Mouse (Mus musculus): ENCODE measurements around the gene Kdelr2. TPM values are rescaled to one million over a fixed set of nuclear protein-coding genes. Genes with fewer than 3 reads are reported as not detected.

The Kdelr2 gene
- total RNA-seq, 2 experiments from 2014 or later = 37.4 to 39.9 TPM

DNA sequence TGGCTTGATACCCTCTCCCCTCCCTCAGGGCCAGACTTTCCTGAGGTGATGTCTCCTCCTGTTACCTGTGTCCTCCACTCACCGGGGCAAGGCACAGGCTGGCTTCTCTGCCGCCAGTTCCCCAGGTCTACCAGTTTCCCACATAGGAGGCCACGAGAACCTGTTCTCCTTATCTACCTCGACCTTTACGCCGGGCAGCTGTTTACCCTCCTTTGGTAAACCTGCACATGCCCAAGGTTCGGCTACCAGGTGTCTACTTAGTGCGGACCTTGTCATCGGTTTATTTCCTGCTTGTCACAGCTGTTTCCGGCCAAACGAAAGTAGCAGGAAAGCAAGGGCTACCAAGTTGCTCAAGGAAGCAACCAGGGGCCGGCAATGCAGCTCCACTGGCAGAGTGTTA is 3.1 kb upstream of the Kdelr2 start:
- no peak for DNase-seq (ENCODE audit: low spot score in 2 of 2)

DNA sequence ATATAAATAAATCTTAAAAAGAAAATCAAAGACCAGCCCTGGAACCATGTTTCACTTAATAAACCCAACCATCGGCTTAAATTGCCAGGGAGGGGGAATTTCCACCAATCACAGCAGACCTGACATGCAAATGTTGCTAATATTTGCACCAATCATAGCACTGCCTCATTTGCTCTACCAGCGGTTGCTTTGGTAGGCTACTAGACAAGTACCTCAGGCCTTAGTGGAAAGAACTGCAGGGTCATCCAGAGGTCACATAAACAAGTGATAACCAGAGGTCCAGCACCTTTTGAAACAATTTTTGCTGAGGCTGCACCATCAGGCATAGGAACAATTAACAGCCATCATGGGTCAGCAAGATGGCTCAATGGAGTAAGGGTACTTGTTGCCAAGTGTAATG is 2.1 kb upstream of the Kdelr2 start:
- DNase-seq (ENCODE audit: low spot score in 2 of 2) = no peak

DNA sequence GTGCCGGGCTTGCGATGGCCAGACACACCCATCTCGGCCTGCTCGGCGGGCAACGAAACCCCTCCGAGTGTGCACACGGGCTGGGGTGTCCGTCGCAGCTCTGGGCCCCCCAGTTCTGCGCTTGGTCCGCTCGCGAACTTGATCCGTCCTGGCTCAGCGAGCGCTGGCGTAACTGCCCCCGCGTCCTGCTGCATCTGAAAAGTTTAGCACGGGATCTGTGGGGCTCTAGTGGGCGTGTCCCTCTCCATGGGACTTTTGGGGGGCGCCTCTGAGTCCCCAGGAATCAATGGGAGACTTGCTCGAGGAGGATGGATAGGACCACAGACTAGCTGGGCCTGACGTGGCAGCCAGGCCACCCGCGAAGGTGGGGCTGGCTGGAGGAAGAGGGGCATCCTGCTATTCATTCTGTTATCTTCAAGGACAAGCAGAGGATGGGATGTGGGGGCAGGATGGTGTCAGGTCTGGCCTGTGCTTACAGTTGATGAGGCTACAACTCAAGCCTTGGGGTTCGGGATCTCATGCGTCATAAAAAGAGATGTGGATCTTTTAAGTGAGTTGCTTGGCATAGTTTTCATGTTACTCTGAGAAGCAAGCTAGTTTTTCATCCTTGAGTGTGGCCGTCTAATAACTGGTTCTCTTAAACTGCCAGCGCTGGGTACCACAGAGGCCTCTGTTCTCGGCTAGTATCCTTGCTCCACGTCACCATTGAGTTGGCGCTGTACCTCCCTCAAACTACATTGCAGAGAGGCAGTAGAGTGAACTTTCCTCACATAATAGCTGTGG is 701 bp downstream of the Kdelr2 start:
- DNase-seq (ENCODE audit: low spot score in 2 of 2) = no peak

DNA sequence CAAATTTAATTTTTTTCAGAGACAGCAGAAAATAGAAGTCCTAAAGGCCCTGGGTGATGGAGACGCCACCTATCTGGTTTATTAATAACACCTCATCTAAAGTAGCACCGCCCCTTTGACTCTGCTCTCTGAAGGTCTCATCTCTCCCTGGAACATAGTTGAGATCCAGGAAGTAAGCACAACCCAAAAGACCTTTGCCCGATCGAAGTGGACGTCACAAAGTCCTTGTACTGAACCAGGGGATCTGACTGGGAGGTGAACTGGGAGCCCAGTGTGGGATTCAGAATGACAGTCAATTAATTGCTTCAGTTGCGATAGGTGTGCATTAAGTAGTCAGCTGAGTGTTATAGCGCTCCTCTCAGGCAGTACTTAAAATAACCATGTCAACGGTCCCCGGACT is 1.6 kb downstream of the Kdelr2 start:
- DNase-seq (ENCODE audit: low spot score in 2 of 2) = no peak

DNA sequence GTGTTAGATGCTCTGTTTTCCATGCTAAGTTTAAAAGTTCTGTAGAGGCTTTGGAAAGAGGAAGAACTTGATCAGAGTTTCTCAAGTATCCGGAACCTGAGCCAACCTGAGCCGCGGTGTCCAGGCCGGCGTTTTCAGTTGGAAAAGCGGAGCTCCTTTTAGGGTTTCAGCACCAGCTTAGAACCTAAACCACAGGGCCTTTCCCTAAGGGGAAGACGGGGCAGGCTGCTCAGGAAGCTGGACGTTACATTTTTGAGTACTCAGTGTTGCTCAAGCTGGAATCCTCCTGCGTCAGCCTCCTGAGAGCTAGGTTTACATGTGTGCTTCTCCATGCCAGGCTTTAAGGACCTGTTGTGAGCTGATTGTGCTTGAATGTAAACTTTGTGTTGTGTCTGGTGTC is 2.9 kb downstream of the Kdelr2 start:
- DNase-seq (ENCODE audit: low spot score in 2 of 2) = no peak

DNA sequence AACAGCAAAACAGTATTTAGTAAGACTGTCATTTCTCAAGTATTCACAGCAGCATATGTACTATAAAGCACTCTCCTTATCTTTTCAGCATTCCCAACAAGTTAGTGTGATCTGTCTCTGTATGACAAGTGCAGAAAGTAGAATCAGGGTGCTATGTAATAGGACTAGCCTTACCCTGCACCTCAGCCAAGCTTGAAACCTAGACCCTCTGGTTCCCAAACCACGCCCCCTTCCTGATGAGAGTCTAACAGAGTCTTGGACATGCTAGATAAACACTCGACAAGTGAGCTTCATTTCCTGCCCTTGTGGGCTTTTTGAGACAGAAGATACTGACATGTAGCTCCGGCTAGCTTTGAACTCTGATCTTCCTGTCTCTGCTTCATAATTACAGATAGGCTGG is 5.6 kb downstream of the Kdelr2 start:
- DNase-seq (ENCODE audit: low spot score in 2 of 2) = no peak

DNA sequence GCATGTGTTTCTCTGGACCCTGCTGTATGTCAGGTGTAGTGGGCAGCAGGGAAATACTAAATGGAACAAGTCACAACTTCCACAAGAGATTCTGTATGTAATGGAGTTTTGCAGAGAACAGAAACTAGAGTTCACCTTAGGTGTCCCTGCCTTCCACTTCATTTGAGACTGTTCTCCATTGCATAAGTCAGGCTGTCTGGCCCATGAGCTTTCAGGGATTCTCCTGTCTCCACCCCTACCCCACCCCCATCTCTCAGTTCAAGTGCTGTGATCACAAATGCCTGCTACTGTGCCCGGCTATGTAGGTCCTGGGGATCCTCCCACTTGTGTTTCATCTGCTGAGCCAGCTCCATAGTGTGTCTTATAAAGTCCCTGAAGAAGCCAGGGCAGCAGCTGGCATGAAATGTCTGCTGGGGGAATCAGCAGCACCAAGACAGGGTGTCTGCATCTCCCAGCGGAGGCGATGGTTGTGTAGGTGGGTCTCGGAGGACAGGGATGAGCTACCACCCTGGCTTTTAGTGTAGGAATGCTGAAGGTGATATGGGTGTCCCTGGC is 7.3 kb downstream of the Kdelr2 start:
- peak; percentile 13 to 59 for DNase-seq (ENCODE audit: low spot score in 2 of 2)

DNA sequence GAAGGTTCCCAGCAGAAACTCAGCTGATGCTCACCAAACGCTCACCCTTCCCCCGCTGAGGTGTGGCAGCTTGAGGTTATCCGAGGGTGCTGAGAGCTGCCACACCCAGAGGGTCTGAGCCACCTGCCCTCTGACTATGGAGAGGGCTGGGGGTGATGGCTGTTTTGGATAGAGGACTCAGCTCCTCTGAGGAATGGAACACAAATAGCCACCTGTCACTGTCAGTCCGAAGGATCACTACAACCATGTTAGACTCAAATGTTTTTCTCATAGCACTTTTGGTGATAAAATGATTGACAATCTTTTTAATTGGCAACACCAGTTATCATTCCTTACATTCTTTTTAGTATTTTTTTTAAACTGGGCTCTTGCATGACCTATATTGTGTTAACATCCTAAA is 17.8 kb downstream of the Kdelr2 start:
- DNase-seq (ENCODE audit: low spot score in 2 of 2) = no peak

DNA sequence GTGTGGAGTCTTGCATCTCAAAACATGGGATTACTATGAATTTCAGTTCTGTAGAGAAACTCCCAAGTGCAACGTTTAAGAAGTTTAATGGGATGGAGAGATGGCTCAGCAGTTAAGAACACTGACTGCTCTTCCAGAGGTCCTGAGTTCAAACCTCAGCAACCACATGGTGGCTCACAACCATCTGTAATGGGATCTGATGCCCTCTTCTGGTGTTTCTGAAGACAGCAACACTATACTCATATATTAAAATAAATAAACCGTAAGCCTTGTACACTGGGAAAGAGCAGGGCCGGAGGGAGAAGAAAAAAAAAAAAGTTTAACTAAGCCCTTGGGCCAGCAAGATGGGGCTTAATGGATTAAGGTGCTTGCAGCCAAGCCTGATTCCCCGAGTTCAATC is 19.4 kb downstream of the Kdelr2 start:
- no peak for DNase-seq (ENCODE audit: low spot score in 2 of 2)

DNA sequence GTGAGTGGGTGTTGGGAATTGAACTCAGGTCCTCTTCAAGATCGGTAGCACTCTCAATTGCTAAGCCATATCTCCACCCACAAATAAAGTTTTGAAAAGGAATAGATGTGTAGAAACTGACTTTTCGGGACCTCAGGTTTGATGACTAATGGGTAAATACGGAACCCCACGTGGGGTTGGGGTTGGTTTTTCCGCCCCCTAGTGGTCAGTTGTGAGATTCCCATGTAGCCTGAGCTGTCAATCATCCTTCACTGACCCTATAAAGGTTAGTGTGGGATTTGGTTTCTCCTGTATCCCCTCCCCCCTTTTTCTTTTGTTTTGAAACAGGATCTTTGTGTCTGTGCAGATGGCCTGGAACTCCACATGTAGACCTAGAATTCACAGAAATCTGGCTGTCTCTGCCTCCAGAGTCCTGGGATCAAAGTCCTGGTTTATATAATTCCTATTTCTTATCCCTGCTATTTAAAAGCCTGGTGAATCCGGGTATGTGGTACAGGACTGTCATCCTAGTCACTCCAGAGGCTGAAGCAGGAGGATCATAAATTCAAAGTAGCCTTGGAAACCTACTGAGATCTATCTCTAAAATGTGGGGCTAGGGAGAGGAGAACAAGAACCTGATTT is 20.4 kb downstream of the Kdelr2 start:
- DNase-seq (ENCODE audit: low spot score in 2 of 2) = peak; percentile 20 to 54

DNA sequence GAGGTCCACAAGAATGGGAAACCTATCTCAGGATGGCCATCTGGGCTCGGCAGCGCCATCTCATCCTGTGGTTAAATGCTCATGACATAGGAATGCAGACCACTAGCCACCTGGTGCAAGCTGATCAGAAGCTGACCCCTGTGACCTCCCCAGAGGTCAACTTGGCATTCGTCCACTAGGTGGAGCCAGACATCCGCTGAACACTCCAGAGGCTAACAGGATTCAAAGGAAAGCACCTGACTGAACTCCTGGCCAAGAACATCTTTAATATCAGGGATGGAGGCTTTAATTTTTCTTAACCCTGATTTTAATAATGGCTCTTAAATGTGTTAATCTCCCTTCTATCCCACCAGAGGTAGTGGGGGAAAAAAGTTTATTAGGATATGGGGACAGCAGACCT is 30.8 kb downstream of the Kdelr2 start:
- DNase-seq (ENCODE audit: low spot score in 2 of 2) = peak; percentile 31 to 63

DNA sequence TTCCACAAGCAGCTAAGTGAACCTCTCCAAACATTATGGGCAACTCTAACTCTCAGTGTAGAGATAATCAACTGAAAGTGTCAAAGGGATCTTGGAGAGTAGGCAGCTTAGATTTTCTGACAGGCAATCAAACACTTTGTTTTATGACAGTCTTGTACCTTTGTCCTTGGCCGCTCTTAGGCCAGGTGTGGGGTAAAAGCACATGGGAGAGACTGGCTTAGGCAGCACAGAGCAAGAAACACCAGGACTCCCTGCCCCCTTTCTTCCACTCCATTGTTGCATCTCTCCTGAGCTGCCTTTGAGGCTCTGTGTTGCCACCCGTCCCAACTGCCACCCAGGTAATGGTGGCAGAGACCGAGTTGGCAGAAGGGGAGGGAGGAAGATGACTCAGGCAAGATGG is 37.7 kb downstream of the Kdelr2 start:
- DNase-seq (ENCODE audit: low spot score in 2 of 2) = no peak

DNA sequence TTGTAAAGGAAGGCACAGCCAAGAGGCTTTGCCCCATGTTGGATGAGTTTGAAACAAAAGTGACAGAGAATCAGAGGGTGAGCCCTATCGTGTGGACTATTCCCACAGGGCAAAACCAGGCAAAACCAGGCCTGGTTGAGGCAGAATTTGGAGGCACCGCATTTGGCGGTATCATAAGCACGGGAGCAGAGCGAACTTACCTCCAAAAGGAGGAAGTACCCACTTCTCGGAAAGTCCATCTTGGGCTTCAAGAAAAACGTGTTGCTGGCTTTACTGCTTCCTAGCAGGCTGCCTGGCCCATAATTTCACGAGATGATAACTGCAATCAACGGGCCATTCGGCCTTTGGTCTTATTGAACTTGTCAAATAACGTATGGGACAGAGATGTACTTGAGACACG is 38.1 kb downstream of the Kdelr2 start:
- no peak for DNase-seq (ENCODE audit: low spot score in 2 of 2)

DNA sequence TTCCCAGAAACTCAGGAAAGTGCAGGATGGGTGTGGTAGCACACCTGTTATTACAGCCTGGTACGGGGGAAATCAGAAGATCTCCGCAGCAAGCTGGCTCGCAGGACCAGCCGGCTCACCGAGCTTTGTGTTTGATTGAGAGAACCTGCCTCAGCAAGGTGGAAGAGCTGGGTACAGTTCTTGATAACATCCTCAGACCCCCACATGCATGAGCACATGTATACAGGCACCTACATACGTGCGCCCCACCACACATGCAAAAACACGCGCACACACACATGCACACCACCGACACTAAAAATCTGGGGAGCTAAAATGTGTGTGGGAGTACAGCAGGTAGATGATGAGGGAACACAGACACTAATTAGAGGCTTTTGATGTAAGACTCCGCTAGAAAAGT is 60.0 kb downstream of the Kdelr2 start:
- DNase-seq (ENCODE audit: low spot score in 2 of 2) = no peak

DNA sequence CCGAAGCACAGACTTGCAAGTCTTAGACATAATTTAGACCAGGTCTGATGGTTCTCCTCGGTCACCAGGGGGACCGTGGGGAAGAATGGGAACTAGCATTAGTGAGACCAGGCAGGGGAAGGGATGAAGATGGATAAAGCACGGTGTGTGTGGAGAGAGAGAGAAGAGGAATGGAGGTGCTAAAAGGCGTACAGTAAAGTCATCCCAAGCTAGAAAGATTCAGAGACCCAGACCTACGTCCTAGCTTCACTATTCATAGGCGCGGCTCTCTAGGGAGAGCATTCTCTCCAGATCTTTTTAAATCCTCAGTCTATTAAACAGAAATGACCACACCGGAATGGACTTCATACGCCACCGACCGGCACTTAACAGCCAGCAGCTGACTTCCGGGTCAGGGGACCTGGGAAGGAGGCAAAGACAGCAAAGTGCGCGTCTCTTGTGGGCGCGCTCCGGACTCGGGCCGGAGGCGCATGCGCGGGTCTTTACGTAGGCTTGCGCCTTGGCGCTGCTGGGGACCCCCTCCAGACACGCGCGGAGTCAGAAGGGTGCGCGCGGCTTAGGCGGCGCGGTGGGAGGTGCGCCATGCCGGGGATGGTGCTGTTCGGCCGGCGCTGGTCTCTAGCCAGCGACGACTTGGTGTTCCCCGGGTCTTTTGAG is 60.6 kb downstream of the Kdelr2 start, which contains the start of gene Daglb:
TSS of gene Daglb (plus strand) at position 485 of the 657 bp plus-strand sequence.
- peak; percentile 90 to 92 for DNase-seq (ENCODE audit: low spot score in 2 of 2)

DNA sequence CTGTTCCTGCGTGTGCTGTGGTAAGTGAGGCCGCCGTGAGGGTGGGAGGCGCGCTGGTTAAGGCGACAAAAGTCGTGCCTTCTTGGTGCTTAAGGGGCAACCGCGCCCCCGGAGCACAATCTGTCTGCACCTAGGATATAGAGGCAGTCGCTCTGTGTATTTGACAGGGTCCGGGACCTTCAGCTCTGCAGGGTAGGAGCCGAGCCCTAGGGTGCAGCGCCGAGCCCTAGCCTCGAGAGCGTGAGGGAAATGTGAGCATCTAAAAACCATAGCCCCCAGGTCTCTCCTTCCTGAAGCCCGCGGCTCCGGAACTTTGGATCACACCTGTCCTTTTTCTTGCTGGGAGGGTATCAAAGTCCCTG is 61.1 kb downstream of the Kdelr2 start:
- no peak for DNase-seq (ENCODE audit: low spot score in 2 of 2)

DNA sequence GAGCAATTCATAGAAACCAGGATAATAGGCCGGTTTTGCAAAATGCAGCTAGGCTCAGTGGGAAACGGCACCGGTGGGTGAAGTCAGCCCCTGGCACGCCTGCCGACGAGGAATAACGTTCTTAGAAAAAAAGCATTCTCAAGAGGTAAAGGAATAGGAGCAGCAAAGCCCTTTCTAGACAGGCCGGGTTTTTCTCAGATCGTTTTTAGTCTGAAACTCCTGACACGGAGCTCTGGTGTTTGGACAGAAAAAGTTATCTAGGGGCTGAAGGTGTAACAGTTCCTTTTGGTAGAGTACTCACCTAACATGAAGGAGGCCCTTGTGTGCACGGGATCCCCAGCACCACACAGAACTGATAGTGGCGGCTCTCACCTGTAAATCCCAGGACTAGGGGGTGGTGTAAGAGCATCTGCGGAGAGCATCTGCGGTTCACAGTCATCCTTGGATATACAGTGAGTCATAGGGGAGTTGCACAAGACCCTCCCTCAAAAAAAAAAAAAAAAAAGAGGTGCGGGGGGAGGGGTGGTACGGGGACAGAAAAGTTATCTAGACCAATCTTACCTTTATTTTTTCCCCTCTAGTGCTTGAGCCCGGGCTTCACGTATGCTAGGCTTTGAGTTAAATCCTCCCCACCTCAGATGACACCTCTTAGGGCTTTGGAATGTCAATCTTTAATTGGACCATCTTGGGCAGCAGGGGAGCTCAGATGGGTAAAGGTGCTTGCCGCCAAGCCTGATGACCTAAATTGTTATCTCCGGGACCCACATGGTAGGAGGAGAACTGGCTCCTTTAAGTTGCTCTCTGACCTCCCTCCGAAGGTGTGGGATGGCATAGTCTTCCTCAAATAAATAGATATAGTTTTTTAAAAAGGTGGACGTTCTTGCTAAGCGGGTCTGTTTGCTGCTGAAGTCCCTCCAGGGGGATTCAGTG is 61.8 kb downstream of the Kdelr2 start:
- no peak for DNase-seq (ENCODE audit: low spot score in 2 of 2)

DNA sequence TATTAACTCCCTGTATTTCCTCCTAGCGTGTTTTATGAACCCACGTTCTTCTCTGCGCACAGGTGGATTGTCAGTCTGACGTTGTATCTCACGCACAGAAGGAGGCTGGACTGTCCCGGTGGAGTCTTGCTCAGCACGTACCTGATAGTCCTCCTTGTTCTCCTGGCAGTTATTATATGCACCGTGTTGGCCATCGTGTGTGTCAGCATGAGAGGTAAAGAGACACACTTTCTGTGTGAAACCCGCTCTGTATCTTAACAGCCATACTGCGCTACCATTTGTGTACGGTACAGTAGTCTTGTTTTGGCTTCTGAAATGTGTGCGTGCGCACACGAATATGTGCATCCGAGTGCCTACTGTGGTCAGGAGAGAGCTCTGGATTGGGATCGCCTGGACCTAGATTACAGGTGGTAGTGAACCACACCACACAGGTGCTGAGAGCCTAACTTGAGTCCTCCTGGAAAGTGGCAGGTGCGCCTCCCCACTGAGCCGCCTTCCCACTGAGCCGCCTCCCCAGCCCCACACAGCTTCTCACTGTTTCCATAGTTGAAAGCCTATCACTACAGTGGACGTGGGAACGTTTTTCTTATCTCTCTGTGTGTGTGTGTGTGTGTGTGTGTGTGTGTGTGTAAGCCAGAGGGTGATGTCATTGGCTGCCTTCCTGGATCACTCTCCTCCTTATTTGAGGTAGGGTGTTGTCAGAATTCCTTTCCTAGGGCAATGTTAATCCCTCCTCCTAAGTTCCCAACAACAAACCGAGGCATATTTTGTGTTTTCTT is 63.4 kb downstream of the Kdelr2 start:
- DNase-seq (ENCODE audit: low spot score in 2 of 2) = no peak

DNA sequence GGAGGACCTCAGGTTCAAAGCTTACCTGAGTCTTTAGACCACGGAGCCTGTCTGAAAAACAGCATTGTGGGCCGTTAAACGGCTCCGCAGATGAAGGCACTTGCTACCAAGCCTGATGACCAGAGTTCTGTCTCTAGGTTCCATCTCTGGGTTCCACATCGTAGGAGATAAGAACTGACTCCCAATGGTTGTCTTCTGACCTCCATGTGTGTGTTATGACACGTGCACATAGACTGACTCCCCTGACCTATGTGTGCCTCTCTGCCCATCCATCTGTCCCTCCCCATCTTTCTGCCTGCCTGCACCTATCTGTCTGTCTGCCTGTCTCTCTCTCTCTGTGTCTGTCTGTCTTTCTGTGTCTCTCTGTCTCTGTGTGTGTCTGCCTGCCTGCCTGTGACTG is 64.3 kb downstream of the Kdelr2 start:
- DNase-seq (ENCODE audit: low spot score in 2 of 2) = no peak

DNA sequence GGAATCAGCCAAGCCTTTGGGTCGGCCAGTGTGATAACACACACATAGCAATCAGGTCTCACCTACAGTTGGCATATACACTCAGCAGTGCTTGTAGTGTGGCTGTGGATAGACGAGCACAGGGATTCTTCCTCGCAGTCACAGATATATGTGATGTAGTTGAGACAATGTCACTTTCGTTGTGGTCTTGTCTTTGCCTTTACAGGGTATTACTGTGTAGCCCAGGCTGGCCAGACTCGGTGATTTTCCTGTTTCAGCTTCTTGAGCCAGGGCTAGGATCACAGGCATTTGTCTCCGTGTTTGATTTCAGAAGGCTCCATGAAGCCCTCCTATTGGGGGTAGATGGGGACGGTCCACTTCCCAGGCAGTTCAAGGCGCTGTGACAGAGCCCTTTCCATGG is 66.0 kb downstream of the Kdelr2 start:
- DNase-seq (ENCODE audit: low spot score in 2 of 2) = no peak

All from left cerebral cortex, adult 18-20 months (tissue).